Comparison of ENCODE assay signal across 9 mouse cellular contexts in the genomic region with DNA sequence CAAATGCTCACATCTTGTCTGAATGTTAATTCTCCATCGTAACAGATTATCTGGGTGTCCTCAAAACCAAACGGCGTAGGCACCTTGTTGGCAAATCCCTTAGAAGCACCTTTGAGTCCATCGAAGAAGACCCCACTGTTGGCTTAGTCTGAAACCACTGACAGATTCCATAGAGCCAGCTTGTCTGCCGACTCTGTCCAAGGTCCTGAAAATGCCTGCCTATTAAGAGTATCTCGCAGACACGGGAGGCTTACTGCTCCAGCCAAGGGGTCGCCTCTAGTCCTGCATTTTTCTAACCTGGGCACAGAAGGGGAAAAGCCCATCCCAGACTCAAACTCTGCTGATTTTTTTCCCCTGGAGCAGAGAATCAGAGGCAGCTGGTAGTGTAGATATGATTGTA. TPM values are rescaled to one million over a fixed set of nuclear protein-coding genes. Genes with fewer than 3 reads are reported as not detected.
DNase-seq lines count a peak whose midpoint lies in the region; ATAC-seq lines count a peak whose summit lies in the region.
"Had no signal": no experiment of that assay in that cellular context is flagged by ENCODE, and none has a peak within 500 bp of the region (broad histone marks: within the 10 kb centered on the region; RNA-seq: fewer than 3 reads in every experiment).

No protein-coding gene starts in this region.

- no peak overlapping the region for H3K4me3 ChIP-seq in hindbrain, embryonic 10.5 days
- H3K4me3 ChIP-seq in hindbrain, embryonic 16.5 days (ENCODE audit: low read length), result no peak overlapping the region
- H3K4me3 ChIP-seq in embryonic facial prominence, embryonic 11.5 days (ENCODE audit: low read depth, low read length), result no peak overlapping the region

- no peak for ATAC-seq in hindbrain, embryonic 16.5 days
- ATAC-seq in embryonic facial prominence, embryonic 11.5 days (replicated peaks; ENCODE audit: insufficient number of reproducible peaks, low FRiP score, low TSS enrichment, low read depth), result no peak
- ATAC-seq in cerebellum, adult (ENCODE audit: insufficient number of reproducible peaks, low FRiP score, low TSS enrichment), result no peak

- H3K36me3 ChIP-seq in hindbrain, embryonic 10.5 days, result no peaks in the 10 kb centered on the region
- H3K36me3 ChIP-seq in hindbrain, embryonic 16.5 days (ENCODE audit: control insufficient read depth, insufficient read depth, low read length), result no peaks in the 10 kb centered on the region
- no peaks in the 10 kb centered on the region for H3K36me3 ChIP-seq in embryonic facial prominence, embryonic 11.5 days (replicated peaks; ENCODE audit: control insufficient read depth, insufficient read depth, low read depth, low read length)
- no peaks in the 10 kb centered on the region for H3K36me3 ChIP-seq in splenic B cell, adult 2 months (ENCODE audit: control insufficient read depth, insufficient read depth, low read length, poor library complexity, severe bottlenecking)

- 20% methylated on average over 8 of the region's 8 CpGs for WGBS in hindbrain, embryonic 10.5 days
- WGBS in hindbrain, embryonic 16.5 days, result 27% methylated on average over 8 of the region's 8 CpGs
- WGBS in embryonic facial prominence, embryonic 11.5 days, result 17% methylated on average over 8 of the region's 8 CpGs

- H3K27me3 ChIP-seq in hindbrain, embryonic 10.5 days (ENCODE audit: insufficient read depth, poor library complexity, severe bottlenecking), result peaks cover 84% of the 10 kb centered on the region
- H3K27me3 ChIP-seq in hindbrain, embryonic 16.5 days (replicated peaks; ENCODE audit: control insufficient read depth, insufficient read depth, low read length), result peaks cover 3% of the 10 kb centered on the region; the same call in 1 of the 2 replicates
- H3K27me3 ChIP-seq in embryonic facial prominence, embryonic 11.5 days (ENCODE audit: control insufficient read depth, insufficient read depth, low read length), result peaks cover 51% of the 10 kb centered on the region
- H3K27me3 ChIP-seq in splenic B cell, adult 2 months (ENCODE audit: control insufficient read depth, insufficient read depth, low read length, poor library complexity, severe bottlenecking), result no peaks in the 10 kb centered on the region

- H3K4me1 ChIP-seq in hindbrain, embryonic 10.5 days (replicated peaks), result peaks cover 70% of the 10 kb centered on the region
- peaks cover 58% of the 10 kb centered on the region for H3K4me1 ChIP-seq in hindbrain, embryonic 16.5 days (ENCODE audit: control insufficient read depth, insufficient read depth, low read depth, low read length)
- peaks cover 5% of the 10 kb centered on the region for H3K4me1 ChIP-seq in embryonic facial prominence, embryonic 11.5 days (ENCODE audit: control insufficient read depth, insufficient read depth, low read length)

- no peak overlapping the region for H3K9ac ChIP-seq in hindbrain, embryonic 16.5 days (ENCODE audit: low read depth, low read length)
- H3K9ac ChIP-seq in embryonic facial prominence, embryonic 11.5 days (replicated peaks; ENCODE audit: low read length), result no peak overlapping the region

- peak; percentile 61 for DNase-seq in hindbrain, embryonic 10.5 days (ENCODE audit: low spot score)
- DNase-seq in thymus, postnatal 4 days, result peak; percentile 58
- no peak for DNase-seq in thymus, postnatal 36 days
- peak; percentile 90 for DNase-seq in embryonic facial prominence, embryonic 11.5 days (ENCODE audit: low spot score)
- DNase-seq in splenic B cell, adult 2 months (ENCODE audit: low read depth, low spot score), result peak; percentile 53
- DNase-seq in layer of hippocampus, adult 8-10 months (ENCODE audit: low spot score in 2 of 2), result no peak
- DNase-seq: spleen, adult 18-20 months had no signal

- H3K4me2 ChIP-seq in hindbrain, embryonic 16.5 days (ENCODE audit: low read length), result no peak overlapping the region
- no peak overlapping the region for H3K4me2 ChIP-seq in embryonic facial prominence, embryonic 11.5 days (ENCODE audit: low read depth, low read length)

- no peaks in the 10 kb centered on the region for H3K9me3 ChIP-seq in hindbrain, embryonic 10.5 days
- H3K9me3 ChIP-seq in hindbrain, embryonic 16.5 days (ENCODE audit: control insufficient read depth, low read length), result no peaks in the 10 kb centered on the region
- H3K9me3 ChIP-seq in embryonic facial prominence, embryonic 11.5 days (replicated peaks; ENCODE audit: control insufficient read depth, low read length), result no peaks in the 10 kb centered on the region

- H3K27ac ChIP-seq in hindbrain, embryonic 10.5 days, result no peak overlapping the region
- H3K27ac ChIP-seq in hindbrain, embryonic 16.5 days (ENCODE audit: low read depth, low read length), result no peak overlapping the region
- H3K27ac ChIP-seq in embryonic facial prominence, embryonic 11.5 days (replicated peaks; ENCODE audit: low read depth, low read length), result no peak overlapping the region

RNA-seq across cellular contexts. Expression of a gene that starts 5.8 kb away (rescaled TPM):
- polyA plus RNA-seq in hindbrain, embryonic 10.5 days (2016; fragmentation: Nextera tagmentation; extraction: Ambion mirVana), result 3.1 and 5.1 TPM in 2 replicates
- 52.7 and 54.9 TPM in 2 replicates for polyA plus RNA-seq in hindbrain, embryonic 16.5 days (2015; fragmentation: Nextera tagmentation; extraction: Ambion mirVana)
- polyA plus RNA-seq in embryonic facial prominence, embryonic 11.5 days (2014; fragmentation: Nextera tagmentation; extraction: Ambion mirVana), result 0.94 and 1.4 TPM in 2 replicates
- 100 to 1,000 TPM; 370 to 437 (median 422) TPM for total RNA-seq in layer of hippocampus, adult 8-10 months (2022)

RNA-seq across cellular contexts. Expression of a gene that starts 25.8 kb away (rescaled TPM):
- 0.56 and 1.2 TPM in 2 replicates for polyA plus RNA-seq in hindbrain, embryonic 10.5 days (2016; fragmentation: Nextera tagmentation; extraction: Ambion mirVana)
- polyA plus RNA-seq in hindbrain, embryonic 16.5 days (2015; fragmentation: Nextera tagmentation; extraction: Ambion mirVana), result 22.5 and 29.3 TPM in 2 replicates
- 1.5 and 1.6 TPM in 2 replicates for polyA plus RNA-seq in embryonic facial prominence, embryonic 11.5 days (2014; fragmentation: Nextera tagmentation; extraction: Ambion mirVana)
- 1 to 10 TPM; 1.5 to 2.2 (median 2.0) TPM for total RNA-seq in layer of hippocampus, adult 8-10 months (2022)

RNA-seq across cellular contexts. Expression of a gene that starts 54.8 kb away (rescaled TPM):
- 15.3 and 18.4 TPM in 2 replicates for polyA plus RNA-seq in hindbrain, embryonic 10.5 days (2016; fragmentation: Nextera tagmentation; extraction: Ambion mirVana)
- polyA plus RNA-seq in hindbrain, embryonic 16.5 days (2015; fragmentation: Nextera tagmentation; extraction: Ambion mirVana), result 13.4 and 17.1 TPM in 2 replicates
- polyA plus RNA-seq in embryonic facial prominence, embryonic 11.5 days (2014; fragmentation: Nextera tagmentation; extraction: Ambion mirVana), result 8.0 and 10.0 TPM in 2 replicates
- 10 to 100 TPM; 24.8 to 33.0 (median 29.0) TPM for total RNA-seq in layer of hippocampus, adult 8-10 months (2022)

Comparison
In these comparisons a context has a peak if more than half of its experiments do, and no peak if none do; other contexts are left out.
1. DNase-seq: peak in hindbrain, embryonic 10.5 days (single experiment), thymus, postnatal 4 days (single experiment), embryonic facial prominence, embryonic 11.5 days (single experiment) and splenic B cell, adult 2 months (single experiment); none in thymus, postnatal 36 days (0 of 2) and layer of hippocampus, adult 8-10 months (0 of 2).